Mouse (Mus musculus): ENCODE results near the gene Tmem28. TPM values are rescaled to one million over a fixed set of nuclear protein-coding genes. Genes with fewer than 3 reads are reported as not detected.

Tmem28 gene
- not detected in 2 replicates for polyA plus RNA-seq (2015; fragmentation: Nextera tagmentation; extraction: Ambion mirVana)

- ATAC-seq (ENCODE audit: borderline replicate concordance, extremely low read depth, low FRiP score, low TSS enrichment), result no peak
- Histone ChIP-seq H3K4me1 (no peaks in the 10 kb centered on the region), H3K27me3 (peaks cover 78% of the 10 kb centered on the region), H3K27ac (no peak within 1 kb of the TSS), H3K9me3 (no peaks in the 10 kb centered on the region), H3K36me3 (no peaks in the 10 kb centered on the region), H3K4me2 (peak within 1 kb of the TSS; percentile 78), H3K4me3 (peak within 1 kb of the TSS; percentile 44), H3K9ac (no peak within 1 kb of the TSS)
- 22% methylated on average over 34 of the region's 82 CpGs for WGBS
Measured at GRCm38 (mm10) chrX:99820790-99821395, at the start of gene Tmem28. Tmem28 (plus strand) TSS chrX:99821021.

GRCm38 (mm10) chrX:99780308-99780707, 40.5 kb upstream of the Tmem28 start:
- Histone ChIP-seq H3K9ac (no peak overlapping the region), H3K27me3 (peaks cover 5% of the 10 kb centered on the region), H3K4me2 (no peak overlapping the region), H3K4me3 (no peak overlapping the region), H3K9me3 (no peaks in the 10 kb centered on the region), H3K4me1 (no peaks in the 10 kb centered on the region), H3K27ac (no peak overlapping the region), H3K36me3 (no peaks in the 10 kb centered on the region)
- no peak for ATAC-seq (ENCODE audit: borderline replicate concordance, extremely low read depth, low FRiP score, low TSS enrichment)
- 53% methylated on average over 4 of the region's 4 CpGs for WGBS

- no peak overlapping the region for H3K9ac ChIP-seq
- WGBS, result 36% methylated on average over 1 of the region's 1 CpGs
- peaks cover 3% of the 10 kb centered on the region; the same call in 1 of the 2 replicates for H3K27me3 ChIP-seq
- H3K4me3 ChIP-seq, result no peak overlapping the region
- H3K4me2 ChIP-seq, result no peak overlapping the region
- H3K4me1 ChIP-seq, result no peaks in the 10 kb centered on the region
- no peak overlapping the region for H3K27ac ChIP-seq
- no peak for ATAC-seq (ENCODE audit: borderline replicate concordance, extremely low read depth, low FRiP score, low TSS enrichment)
- no peaks in the 10 kb centered on the region for H3K9me3 ChIP-seq
- no peaks in the 10 kb centered on the region for H3K36me3 ChIP-seq
Measured at GRCm38 (mm10) chrX:99808375-99808774, 12.4 kb upstream of the Tmem28 start.

- Histone ChIP-seq H3K27me3 (peaks cover 66% of the 10 kb centered on the region), H3K4me1 (no peaks in the 10 kb centered on the region)
- peak; percentile 75; the same call in 1 of the 2 replicates for ATAC-seq (ENCODE audit: borderline replicate concordance, extremely low read depth, low FRiP score, low TSS enrichment)
Measured at GRCm38 (mm10) chrX:99819395-99819935, 1.4 kb upstream of the Tmem28 start.

GRCm38 (mm10) chrX:99819936-99820789, 658 bp upstream of the Tmem28 start:
- Histone ChIP-seq H3K4me1 (no peaks in the 10 kb centered on the region), H3K27me3 (peaks cover 73% of the 10 kb centered on the region), H3K4me2 (peak overlapping the region; percentile 78), H3K9me3 (no peaks in the 10 kb centered on the region), H3K9ac (no peak overlapping the region), H3K27ac (no peak overlapping the region), H3K4me3 (peak overlapping the region; percentile 44), H3K36me3 (no peaks in the 10 kb centered on the region)
- WGBS, result 28% methylated on average over 68 of the region's 105 CpGs
- peak; percentile 50; the same call in 1 of the 2 replicates for ATAC-seq (ENCODE audit: borderline replicate concordance, extremely low read depth, low FRiP score, low TSS enrichment)

More at GRCm38 (mm10) chrX:99819395-99819935, 1.4 kb upstream of the Tmem28 start:
- 11% methylated on average over 22 of the region's 22 CpGs for WGBS
- Histone ChIP-seq H3K9me3 (no peaks in the 10 kb centered on the region), H3K27ac (no peak overlapping the region), H3K4me2 (peak overlapping the region; percentile 78), H3K36me3 (no peaks in the 10 kb centered on the region), H3K4me3 (peak overlapping the region; percentile 44), H3K9ac (no peak overlapping the region)

GRCm38 (mm10) chrX:99842090-99842489, 21.3 kb downstream of the Tmem28 start:
- H3K9me3 ChIP-seq, result no peaks in the 10 kb centered on the region
- H3K36me3 ChIP-seq, result no peaks in the 10 kb centered on the region
- H3K9ac ChIP-seq, result no peak overlapping the region
- H3K27me3 ChIP-seq, result no peaks in the 10 kb centered on the region; the same call in 1 of the 2 replicates
- WGBS, result 13% methylated on average over 2 of the region's 2 CpGs
- no peak overlapping the region for H3K4me2 ChIP-seq
- no peaks in the 10 kb centered on the region for H3K4me1 ChIP-seq
- no peak; the same call in 1 of the 2 replicates for ATAC-seq (ENCODE audit: borderline replicate concordance, extremely low read depth, low FRiP score, low TSS enrichment)
- H3K27ac ChIP-seq, result no peak overlapping the region
- H3K4me3 ChIP-seq, result no peak overlapping the region

- peak; percentile 94 for ATAC-seq (ENCODE audit: borderline replicate concordance, extremely low read depth, low FRiP score, low TSS enrichment)
- WGBS, result 12% methylated on average over 35 of the region's 35 CpGs
- H3K27me3 ChIP-seq, result peaks cover 9% of the 10 kb centered on the region; the same call in 1 of the 2 replicates
Measured at GRCm38 (mm10) chrX:99853261-99853741, 32.5 kb downstream of the Tmem28 start.

GRCm38 (mm10) chrX:99853834-99854233, 33.0 kb downstream of the Tmem28 start:
- WGBS, result 41% methylated on average over 3 of the region's 3 CpGs
- peak overlapping the region; percentile 38; the same call in 1 of the 2 replicates for H3K4me3 ChIP-seq
- 0 out of 2 replicates have a peak overlapping the region, but pooled peaks have one; percentile 34 for H3K9ac ChIP-seq
- no peaks in the 10 kb centered on the region for H3K36me3 ChIP-seq
- H3K27ac ChIP-seq, result peak overlapping the region; percentile 41; the same call in 1 of the 2 replicates
- no peaks in the 10 kb centered on the region for H3K4me1 ChIP-seq
- H3K4me2 ChIP-seq, result peak overlapping the region; percentile 57
- peaks cover 9% of the 10 kb centered on the region; the same call in 1 of the 2 replicates for H3K27me3 ChIP-seq
- H3K9me3 ChIP-seq, result no peaks in the 10 kb centered on the region
- peak; percentile 24 for ATAC-seq (ENCODE audit: borderline replicate concordance, extremely low read depth, low FRiP score, low TSS enrichment)

More at GRCm38 (mm10) chrX:99853261-99853741, 32.5 kb downstream of the Tmem28 start:
- no peaks in the 10 kb centered on the region for H3K36me3 ChIP-seq
- H3K4me2 ChIP-seq, result peak overlapping the region; percentile 57
- peak overlapping the region; percentile 41; the same call in 1 of the 2 replicates for H3K27ac ChIP-seq
- peak overlapping the region; percentile 38 for H3K4me3 ChIP-seq
- H3K4me1 ChIP-seq, result no peaks in the 10 kb centered on the region
- H3K9me3 ChIP-seq, result no peaks in the 10 kb centered on the region
- H3K9ac ChIP-seq, result peak overlapping the region; percentile 34; the same call in 1 of the 2 replicates

- Histone ChIP-seq H3K36me3 (no peaks in the 10 kb centered on the region), H3K9me3 (no peaks in the 10 kb centered on the region), H3K9ac (no peak overlapping the region), H3K27ac (peak overlapping the region; percentile 61; the same call in 1 of the 2 replicates), H3K4me3 (no peak overlapping the region), H3K27me3 (peaks cover 3% of the 10 kb centered on the region; the same call in 1 of the 2 replicates), H3K4me1 (0 out of 2 replicates have a peak, but pooled peaks cover 4% of the 10 kb centered on the region), H3K4me2 (no peak overlapping the region)
- ATAC-seq (ENCODE audit: borderline replicate concordance, extremely low read depth, low FRiP score, low TSS enrichment), result no peak
- WGBS, result 33% methylated on average over 4 of the region's 4 CpGs
Measured at GRCm38 (mm10) chrX:99872228-99872627, 51.4 kb downstream of the Tmem28 start.

GRCm38 (mm10) chrX:99872632-99873201, 51.9 kb downstream of the Tmem28 start:
- H3K36me3 ChIP-seq, result no peaks in the 10 kb centered on the region
- 49% methylated on average over 3 of the region's 3 CpGs for WGBS
- H3K9me3 ChIP-seq, result no peaks in the 10 kb centered on the region
- 0 out of 2 replicates have a peak, but pooled peaks cover 4% of the 10 kb centered on the region for H3K4me1 ChIP-seq
- no peak overlapping the region for H3K9ac ChIP-seq
- H3K4me3 ChIP-seq, result no peak overlapping the region
- peaks cover 3% of the 10 kb centered on the region; the same call in 1 of the 2 replicates for H3K27me3 ChIP-seq
- H3K4me2 ChIP-seq, result no peak overlapping the region
- ATAC-seq (ENCODE audit: borderline replicate concordance, extremely low read depth, low FRiP score, low TSS enrichment), result peak; percentile 56
- H3K27ac ChIP-seq, result peak overlapping the region; percentile 61; the same call in 1 of the 2 replicates

All from lung, embryonic 15.5 days (tissue).